Mouse (Mus musculus) kidney, embryonic 16.5 days (tissue): ENCODE measurements around the gene Fbxo28. TPM values are rescaled to one million over a fixed set of nuclear protein-coding genes. Genes with fewer than 3 reads are reported as not detected.
A peak's percentile ranks its signal among the peaks of the same experiment; 100 is the strongest.

ENCODE experiments used
- ATAC-seq: fragments of 200-750 bp; cut with Nextera tagmentation; 2 replicates; pipeline ENCODE4 v1.8.0; 2017; ENCODE audit warnings: moderate TSS enrichment; ENCODE audit not compliant: low FRiP score, low TSS enrichment
- H3K27ac ChIP-seq: fragments of 300-500 bp; sonication (generic); 2 replicates; pipeline ENCODE4 v1.5.1; 2014; ENCODE audit warnings: low read length
- H3K27me3 ChIP-seq: fragments of 300-500 bp; sonication (generic); 2 replicates; pipeline ENCODE4 v1.6.1; 2014; ENCODE audit warnings: low read length, control low read depth, mixed read lengths; ENCODE audit not compliant: insufficient read depth
- H3K36me3 ChIP-seq: fragments of 300-500 bp; sonication (generic); 2 replicates; pipeline ENCODE4 v1.6.1; 2014; ENCODE audit warnings: low read length, control low read depth, mixed read lengths; ENCODE audit not compliant: insufficient read depth
- H3K4me1 ChIP-seq: fragments of 300-500 bp; sonication (generic); 2 replicates; pipeline ENCODE4 v1.6.1; 2014; ENCODE audit warnings: low read length, control low read depth, mixed read lengths; ENCODE audit not compliant: insufficient read depth
- H3K4me2 ChIP-seq: fragments of 300-500 bp; sonication (generic); replicated peaks from 2 replicates; pipeline ENCODE4 v1.6.1; 2014; ENCODE audit warnings: low read depth, low read length
- H3K4me3 ChIP-seq: fragments of 300-500 bp; sonication (generic); 2 replicates; pipeline ENCODE4 v1.5.1; 2014; ENCODE audit warnings: mild to moderate bottlenecking, low read length
- H3K9ac ChIP-seq: fragments of 300-500 bp; sonication (generic); replicated peaks from 2 replicates; pipeline ENCODE4 v1.6.1; 2014; ENCODE audit warnings: low read length
- H3K9me3 ChIP-seq: fragments of 300-500 bp; sonication (generic); 2 replicates; pipeline ENCODE4 v1.6.1; 2016; ENCODE audit warnings: low read length, control low read depth
- WGBS: fragments of 180-500 bp; shearing (Covaris S2); extraction: QIAGEN DNeasy Blood & Tissue Kit; methylation state at CpG from one replicate; pipeline ENCODE4 v1.1.7; 2014; 5-methylcytosine and 5-hydroxymethylcytosine counted together
- polyA plus RNA-seq: library from polyadenylated mRNA; unstranded; fragments of >200 nt; fragmentation: Nextera tagmentation; extraction: Ambion mirVana; gene quantifications from 2 replicates; pipeline ENCODE4 v1.2.1, GENCODE M21; 2015

The Fbxo28 gene
- 18.0 and 18.3 TPM in 2 replicates for polyA plus RNA-seq

- Histone ChIP-seq H3K27me3 (no peaks in the 10 kb centered on the region), H3K4me3 (peak within 1 kb of the TSS; percentile 72)
- WGBS = under 1% methylated on average over 76 of the region's 93 CpGs
Measured at GRCm38 (mm10) chr1:182340821-182341781, at the start of gene Fbxo28. Gene Fbxo28, minus strand, starts transcription at chr1:182341629.

DNA sequence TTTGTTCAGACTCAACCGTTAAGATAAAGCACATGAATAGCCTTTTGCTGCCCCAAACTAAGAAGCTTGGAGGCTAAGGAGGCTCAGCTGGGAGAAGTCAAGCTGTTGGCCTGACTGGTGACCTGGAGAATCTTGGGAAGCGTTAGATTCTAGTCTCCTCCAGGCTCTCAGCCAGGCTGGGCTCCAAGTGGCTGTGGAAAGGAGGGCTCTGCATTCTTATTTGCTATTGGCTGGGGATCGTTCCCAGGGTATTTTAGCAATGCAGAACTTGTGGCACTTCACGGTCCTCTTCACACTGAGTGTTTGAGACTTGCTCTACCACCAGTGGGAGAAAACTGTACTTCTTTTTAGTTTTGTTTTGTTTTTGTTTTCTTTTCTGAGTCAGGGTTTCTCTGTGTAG, 47.3 kb upstream of the Fbxo28 start:
- no peaks in the 10 kb centered on the region for H3K36me3 ChIP-seq
- H3K4me2 ChIP-seq = no peak overlapping the region
- ATAC-seq = no peak
- H3K9me3 ChIP-seq = no peaks in the 10 kb centered on the region
- H3K9ac ChIP-seq = no peak overlapping the region
- no peaks in the 10 kb centered on the region for H3K4me1 ChIP-seq
- 37% methylated on average over 4 of the region's 4 CpGs for WGBS
- H3K4me3 ChIP-seq = no peak overlapping the region
- H3K27me3 ChIP-seq = no peaks in the 10 kb centered on the region
- H3K27ac ChIP-seq = no peak overlapping the region

More at GRCm38 (mm10) chr1:182340821-182341781, at the start of gene Fbxo28:
- H3K4me1 ChIP-seq = peaks cover 23% of the 10 kb centered on the region
- peak within 1 kb of the TSS; percentile 95 for H3K4me2 ChIP-seq
- peak within 1 kb of the TSS; percentile 86 for H3K9ac ChIP-seq
- no peaks in the 10 kb centered on the region for H3K9me3 ChIP-seq
- H3K27ac ChIP-seq = peak within 1 kb of the TSS; percentile 81
- no peaks in the 10 kb centered on the region for H3K36me3 ChIP-seq
- peak; percentile 97 for ATAC-seq

DNA sequence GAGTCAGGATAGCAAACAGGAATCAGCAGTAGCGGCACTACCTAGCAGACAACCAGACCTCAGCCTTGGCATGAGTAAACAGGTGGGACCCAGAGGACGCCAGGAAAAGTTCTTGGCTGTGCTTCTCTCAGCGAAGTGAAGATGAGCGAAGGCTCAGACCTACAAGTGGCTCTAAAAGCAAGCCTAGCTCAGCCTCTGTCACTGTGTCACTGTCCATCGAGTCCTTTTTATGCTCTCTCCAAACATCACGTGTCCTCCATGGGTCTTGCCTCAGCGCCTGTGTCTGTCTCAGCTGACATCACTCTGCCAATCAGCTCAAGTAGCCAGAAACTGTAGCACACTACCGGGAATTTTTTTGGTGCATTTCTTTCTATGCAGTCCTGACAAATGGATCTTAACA, 45.0 kb upstream of the Fbxo28 start:
- Histone ChIP-seq H3K9ac (no peak overlapping the region), H3K4me2 (no peak overlapping the region), H3K27me3 (no peaks in the 10 kb centered on the region), H3K9me3 (no peaks in the 10 kb centered on the region), H3K36me3 (no peaks in the 10 kb centered on the region), H3K27ac (no peak overlapping the region), H3K4me3 (no peak overlapping the region), H3K4me1 (no peaks in the 10 kb centered on the region)
- no peak for ATAC-seq
- 88% methylated on average over 8 of the region's 8 CpGs for whole genome bisulfite sequencing

GRCm38 (mm10) chr1:182383096-182383495, 41.7 kb upstream of the Fbxo28 start:
- no peak for ATAC-seq
- Histone ChIP-seq H3K36me3 (no peaks in the 10 kb centered on the region), H3K4me2 (no peak overlapping the region)

GRCm38 (mm10) chr1:182381327-182381726, 39.9 kb upstream of the Fbxo28 start:
- no peak overlapping the region for H3K9ac ChIP-seq
- H3K4me2 ChIP-seq = no peak overlapping the region
- no peak overlapping the region for H3K27ac ChIP-seq
- no peaks in the 10 kb centered on the region for H3K4me1 ChIP-seq
- no peaks in the 10 kb centered on the region for H3K9me3 ChIP-seq
- H3K4me3 ChIP-seq = no peak overlapping the region
- 74% methylated on average over 3 of the region's 3 CpGs for WGBS
- no peaks in the 10 kb centered on the region for H3K36me3 ChIP-seq
- no peaks in the 10 kb centered on the region for H3K27me3 ChIP-seq
- ATAC-seq = no peak

More at GRCm38 (mm10) chr1:182383096-182383495, 41.7 kb upstream of the Fbxo28 start:
- Histone ChIP-seq H3K27ac (no peak overlapping the region), H3K9me3 (no peaks in the 10 kb centered on the region), H3K4me3 (no peak overlapping the region), H3K4me1 (no peaks in the 10 kb centered on the region), H3K27me3 (no peaks in the 10 kb centered on the region), H3K9ac (no peak overlapping the region)
- 74% methylated on average over 9 of the region's 9 CpGs for WGBS

DNA sequence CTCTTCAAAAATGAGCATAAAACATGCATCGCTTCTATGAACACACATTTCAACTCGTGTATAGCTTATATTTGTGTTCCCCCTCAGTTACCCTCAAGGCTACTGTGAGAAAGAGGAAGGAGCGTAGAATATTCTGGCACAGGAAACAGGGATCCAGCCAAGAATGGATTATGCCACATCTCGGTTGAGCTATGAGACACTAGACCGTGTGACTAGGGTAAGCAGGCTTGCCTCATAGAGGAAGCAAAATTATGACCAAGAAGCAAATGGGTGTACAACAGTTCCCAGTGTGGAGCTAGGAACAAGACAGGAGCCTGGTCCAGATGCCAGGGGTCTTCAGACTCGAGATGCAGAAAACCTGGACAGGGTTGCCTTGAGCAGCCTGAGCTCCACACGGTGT, 39.3 kb upstream of the Fbxo28 start:
- H3K36me3 ChIP-seq = no peaks in the 10 kb centered on the region
- H3K9me3 ChIP-seq = no peaks in the 10 kb centered on the region
- H3K4me3 ChIP-seq = no peak overlapping the region
- 84% methylated on average over 7 of the region's 7 CpGs for WGBS
- no peak for ATAC-seq
- H3K4me1 ChIP-seq = no peaks in the 10 kb centered on the region
- no peak overlapping the region for H3K4me2 ChIP-seq
- no peak overlapping the region for H3K9ac ChIP-seq
- no peak overlapping the region for H3K27ac ChIP-seq
- no peaks in the 10 kb centered on the region for H3K27me3 ChIP-seq

- ATAC-seq = no peak
- no peak overlapping the region for H3K27ac ChIP-seq
Measured at GRCm38 (mm10) chr1:182378876-182379275, 37.4 kb upstream of the Fbxo28 start.

DNA sequence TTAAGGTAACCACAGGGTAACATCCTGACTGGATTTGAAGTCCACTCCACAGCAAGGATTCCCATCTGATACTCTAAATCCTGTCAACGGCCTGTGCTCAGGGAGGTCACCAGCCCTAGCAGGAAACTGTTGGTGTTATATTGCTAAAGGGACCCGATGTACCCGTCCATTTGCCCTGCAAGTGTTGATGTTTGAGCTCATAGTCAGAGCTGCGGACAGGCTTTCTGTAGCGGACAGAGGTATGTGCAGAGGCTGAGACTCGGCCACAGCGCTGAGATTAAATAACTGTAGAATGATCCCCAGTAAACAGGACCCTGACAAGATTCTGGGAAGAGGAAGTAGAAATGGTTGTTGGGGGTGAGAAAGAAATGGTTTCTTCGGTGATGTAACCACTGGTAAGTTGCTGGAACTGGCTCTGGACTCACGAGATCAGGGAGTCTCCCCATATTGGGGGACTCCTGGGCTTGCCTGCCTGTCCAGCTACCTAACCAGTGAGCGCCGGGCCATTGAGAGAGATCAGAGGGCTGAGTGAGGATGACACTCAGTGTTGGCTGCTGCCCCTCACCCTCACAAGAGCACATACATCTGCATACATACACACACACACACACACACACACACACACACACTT, 36.9 kb upstream of the Fbxo28 start:
- Histone ChIP-seq H3K27me3 (no peaks in the 10 kb centered on the region), H3K36me3 (no peaks in the 10 kb centered on the region), H3K4me2 (no peak overlapping the region), H3K27ac (no peak overlapping the region), H3K4me3 (no peak overlapping the region), H3K4me1 (no peaks in the 10 kb centered on the region), H3K9me3 (no peaks in the 10 kb centered on the region), H3K9ac (no peak overlapping the region)
- ATAC-seq = no peak
- 65% methylated on average over 11 of the region's 11 CpGs for WGBS

More at GRCm38 (mm10) chr1:182378876-182379275, 37.4 kb upstream of the Fbxo28 start:
- Histone ChIP-seq H3K4me1 (no peaks in the 10 kb centered on the region), H3K4me2 (no peak overlapping the region), H3K4me3 (no peak overlapping the region), H3K36me3 (no peaks in the 10 kb centered on the region), H3K9me3 (no peaks in the 10 kb centered on the region), H3K9ac (no peak overlapping the region), H3K27me3 (no peaks in the 10 kb centered on the region)
- 82% methylated on average over 7 of the region's 7 CpGs for WGBS

DNA sequence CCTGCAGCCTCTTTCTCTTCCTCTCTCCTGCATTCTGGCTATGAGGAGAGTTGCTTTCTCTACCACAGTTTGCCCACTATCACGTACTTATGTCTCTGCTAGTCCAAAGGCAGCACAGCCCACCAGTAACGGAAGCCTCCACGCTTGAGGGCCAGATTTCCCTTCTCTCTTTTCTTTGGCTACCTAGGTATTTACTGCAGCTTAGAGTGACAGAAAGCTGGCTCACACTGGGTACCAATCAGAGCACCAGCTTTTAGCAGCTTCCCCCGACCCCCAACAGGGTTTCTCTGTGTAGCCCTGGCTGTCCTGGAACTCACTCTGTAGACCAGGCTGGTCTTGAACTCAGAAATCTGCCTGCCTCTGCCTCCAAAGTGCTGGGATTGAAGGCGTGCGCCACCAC, 36.1 kb upstream of the Fbxo28 start:
- no peaks in the 10 kb centered on the region for H3K36me3 ChIP-seq
- no peak overlapping the region for H3K4me2 ChIP-seq
- H3K4me3 ChIP-seq = no peak overlapping the region
- no peak for ATAC-seq
- 85% methylated on average over 6 of the region's 6 CpGs for WGBS
- no peaks in the 10 kb centered on the region for H3K27me3 ChIP-seq
- H3K9me3 ChIP-seq = no peaks in the 10 kb centered on the region
- H3K27ac ChIP-seq = no peak overlapping the region
- no peaks in the 10 kb centered on the region for H3K4me1 ChIP-seq
- no peak overlapping the region for H3K9ac ChIP-seq

DNA sequence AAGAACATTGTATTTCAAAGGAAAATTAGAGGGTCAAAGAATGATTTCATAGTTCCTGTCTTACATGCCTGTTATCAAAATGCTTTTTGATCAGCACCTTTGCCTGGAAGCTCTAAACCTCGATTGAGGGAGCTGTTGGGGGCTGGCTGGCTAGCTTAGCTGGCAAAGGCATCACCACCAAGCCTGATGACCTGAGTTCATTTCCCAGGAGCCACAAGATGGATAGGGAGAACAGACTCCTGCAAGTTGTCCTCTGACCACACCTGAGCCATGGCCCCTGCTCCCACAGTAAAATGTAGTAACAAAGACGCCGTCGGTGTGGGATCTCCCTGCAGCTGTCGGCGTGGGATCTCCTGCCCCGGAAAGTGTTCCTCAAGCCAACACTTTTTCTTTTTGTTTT, 35.4 kb upstream of the Fbxo28 start:
- Histone ChIP-seq H3K9me3 (no peaks in the 10 kb centered on the region), H3K9ac (no peak overlapping the region), H3K4me2 (no peak overlapping the region), H3K4me3 (no peak overlapping the region), H3K4me1 (no peaks in the 10 kb centered on the region), H3K36me3 (no peaks in the 10 kb centered on the region), H3K27me3 (no peaks in the 10 kb centered on the region), H3K27ac (no peak overlapping the region)
- no peak for ATAC-seq
- WGBS = 92% methylated on average over 7 of the region's 7 CpGs
